Mouse (Mus musculus) heart, embryonic 14.5 days (tissue): Measurements from ENCODE around the gene Creb3l1. TPM values are rescaled to one million over a fixed set of nuclear protein-coding genes. Genes with fewer than 3 reads are reported as not detected.

Experiments
- ATAC-seq: fragments of 200-750 bp; cut with Nextera tagmentation; 2 replicates; pipeline ENCODE4 v1.8.0; 2017; ENCODE audit warnings: low read depth, moderate TSS enrichment; ENCODE audit not compliant: insufficient number of reproducible peaks, insufficient read depth, low FRiP score
- H3K27ac ChIP-seq, 2 experiments: fragments of 200-500 bp in 1 of 2; fragments of 300-500 bp in 1 of 2; sonication (generic) in 1 of 2; replicated peaks in 1 of 2; 2 replicates each; pipeline ENCODE4 v1.5.1; 2012 to 2014; ENCODE audit warnings: low read depth in 2 of 2, low read length in 2 of 2, control low read depth in 1 of 2, mild to moderate bottlenecking in 1 of 2, mixed read lengths in 1 of 2; ENCODE audit not compliant: control insufficient read depth in 1 of 2, insufficient read depth in 1 of 2
- H3K27me3 ChIP-seq: fragments of 300-500 bp; sonication (generic); 2 replicates; pipeline ENCODE4 v1.6.1; 2014; ENCODE audit warnings: mild to moderate bottlenecking, low read length, control low read depth; ENCODE audit not compliant: control insufficient read depth, insufficient read depth
- H3K36me3 ChIP-seq: fragments of 300-500 bp; sonication (generic); 2 replicates; pipeline ENCODE4 v1.6.1; 2014; ENCODE audit warnings: mild to moderate bottlenecking, control low read depth, low read length, mixed read lengths; ENCODE audit not compliant: control insufficient read depth, insufficient read depth
- H3K4me1 ChIP-seq, 2 experiments: fragments of 200-500 bp in 1 of 2; fragments of 300-500 bp in 1 of 2; sonication (generic) in 1 of 2; 2 replicates each; pipeline ENCODE4 v1.6.1; 2012 to 2014; ENCODE audit warnings: low read length in 2 of 2, control low read depth in 1 of 2, mixed read lengths in 1 of 2; ENCODE audit not compliant: control insufficient read depth in 2 of 2, insufficient read depth in 2 of 2
- H3K4me2 ChIP-seq: fragments of 300-500 bp; sonication (generic); 2 replicates; pipeline ENCODE4 v1.6.1; 2014; ENCODE audit warnings: mild to moderate bottlenecking, low read length
- H3K4me3 ChIP-seq, 2 experiments: fragments of 200-500 bp in 1 of 2; fragments of 300-500 bp in 1 of 2; sonication (generic) in 1 of 2; 2 replicates each; pipeline ENCODE4 v1.5.1; 2012 to 2014; ENCODE audit warnings: low read length in 2 of 2, mild to moderate bottlenecking in 2 of 2, control low read depth in 1 of 2, low read depth in 1 of 2, moderate library complexity in 1 of 2; ENCODE audit not compliant: control insufficient read depth in 1 of 2, insufficient read depth in 1 of 2
- H3K9ac ChIP-seq: fragments of 300-500 bp; sonication (generic); 2 replicates; pipeline ENCODE4 v1.6.1; 2014; ENCODE audit warnings: mild to moderate bottlenecking, low read length
- H3K9me3 ChIP-seq: fragments of 300-500 bp; sonication (generic); 2 replicates; pipeline ENCODE4 v1.6.1; 2016; ENCODE audit warnings: low read length, control low read depth; ENCODE audit not compliant: control insufficient read depth
- WGBS: fragments of 180-500 bp; shearing (Covaris S2); extraction: QIAGEN DNeasy Blood & Tissue Kit; methylation state at CpG from one replicate; pipeline ENCODE4 v1.1.7; 2014; 5-methylcytosine and 5-hydroxymethylcytosine counted together
- microRNA-seq: library from miRNA; unstranded; fragments of <30 nt; microRNA quantifications from one replicate; pipeline ENCODE4, GENCODE M21; 2016
- polyA plus RNA-seq: library from polyadenylated mRNA; unstranded; fragments of >200 nt; fragmentation: Nextera tagmentation; extraction: Ambion mirVana; gene quantifications from 2 replicates; pipeline ENCODE4 v1.2.1, GENCODE M21; 2014

The Creb3l1 gene
- polyA plus RNA-seq, 1 experiment from 2014 or later, result 10.2 TPM

DNA sequence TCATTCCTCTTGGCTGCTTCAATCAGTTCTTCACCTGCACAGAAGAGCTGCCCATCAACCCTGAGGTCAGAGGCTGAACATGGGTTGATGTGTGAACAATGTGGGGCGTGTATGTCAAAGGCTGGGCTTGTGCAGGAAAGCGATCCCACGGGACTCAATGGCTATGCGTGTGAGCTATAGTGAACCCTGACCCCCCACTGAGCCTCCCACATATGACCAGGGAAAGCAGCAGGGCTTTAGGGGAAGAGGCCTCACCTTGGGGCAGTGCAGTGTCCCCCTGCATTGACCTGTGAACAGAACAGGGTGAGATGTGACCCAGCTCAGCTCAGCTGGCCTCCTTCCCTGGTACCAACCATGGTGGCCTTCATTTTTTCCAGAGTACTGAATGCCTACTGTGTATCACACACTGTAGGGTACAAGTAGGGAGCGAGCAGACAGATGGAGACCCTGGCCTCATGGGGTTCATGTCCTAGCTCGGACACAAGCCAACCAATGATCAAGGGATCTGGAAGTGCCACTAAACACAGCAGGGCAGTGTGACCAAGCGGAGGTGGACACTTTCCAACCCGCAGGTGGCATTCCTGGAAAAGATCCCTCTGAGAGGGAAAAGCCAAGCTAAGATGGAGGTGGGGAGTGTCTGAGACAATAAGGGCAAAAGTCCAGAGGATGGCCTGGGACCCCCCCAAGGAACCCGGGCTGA lies 89.3 kb downstream of the Creb3l1 start:
- WGBS, result 77% methylated on average over 9 of the region's 9 CpGs
- H3K27me3 ChIP-seq, result no peaks in the 10 kb centered on the region

GRCm38 (mm10) chr2:91934016-91934415 lies 90.3 kb downstream of the Creb3l1 start:
- H3K9me3 ChIP-seq, result no peaks in the 10 kb centered on the region
- H3K27ac ChIP-seq, result no peak overlapping the region
- H3K27me3 ChIP-seq, result no peaks in the 10 kb centered on the region
- H3K4me3 ChIP-seq, result no peak overlapping the region
- H3K4me2 ChIP-seq, result no peak overlapping the region
- H3K4me1 ChIP-seq, result peaks cover 25 to 42% of the 10 kb centered on the region in 2 experiments
- H3K36me3 ChIP-seq, result peaks cover 64% of the 10 kb centered on the region
- no peak overlapping the region for H3K9ac ChIP-seq
- WGBS, result 17% methylated on average over 8 of the region's 8 CpGs
- no peak for ATAC-seq

More for the DNA sequence above, 89.3 kb downstream of the Creb3l1 start:
- Histone ChIP-seq H3K4me3 (no peak overlapping the region), H3K36me3 (peaks cover 73% of the 10 kb centered on the region), H3K9me3 (no peaks in the 10 kb centered on the region), H3K4me1 (peaks cover 22 to 40% of the 10 kb centered on the region in 2 experiments), H3K9ac (no peak overlapping the region), H3K4me2 (no peak overlapping the region), H3K27ac (no peak overlapping the region)
- no peak for ATAC-seq

DNA sequence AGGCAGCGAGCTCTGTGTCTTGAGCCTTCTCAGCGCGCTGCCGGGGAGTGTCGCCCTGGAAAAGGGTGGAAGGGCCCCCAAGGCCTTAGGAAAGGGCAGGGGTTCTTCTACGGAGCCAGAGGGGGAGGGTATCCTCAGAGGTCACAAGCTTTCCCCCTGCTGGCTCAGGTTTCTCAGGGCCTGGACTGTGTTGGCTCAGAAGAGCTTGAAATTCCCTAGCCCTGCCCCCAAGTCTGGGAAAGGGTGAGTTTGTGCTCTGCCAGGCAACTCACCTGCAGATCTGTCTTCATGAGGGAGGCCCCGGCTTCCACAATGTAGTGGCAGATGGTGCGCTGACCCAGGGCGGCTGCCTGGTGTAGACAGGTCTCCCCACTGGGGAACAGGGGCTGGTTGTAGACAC lies 90.8 kb downstream of the Creb3l1 start:
- no peak overlapping the region for H3K4me2 ChIP-seq
- 50% methylated on average over 9 of the region's 9 CpGs for WGBS
- no peak overlapping the region for H3K9ac ChIP-seq
- ATAC-seq, result no peak
- H3K4me3 ChIP-seq, result no peak overlapping the region
- no peaks in the 10 kb centered on the region for H3K9me3 ChIP-seq
- H3K36me3 ChIP-seq, result peaks cover 58% of the 10 kb centered on the region
- peaks cover 25 to 42% of the 10 kb centered on the region in 2 experiments for H3K4me1 ChIP-seq
- H3K27me3 ChIP-seq, result no peaks in the 10 kb centered on the region
- H3K27ac ChIP-seq, result peak overlapping the region in 1 of 2 experiments; percentile 84; a peak in 1 of 4 replicates

DNA sequence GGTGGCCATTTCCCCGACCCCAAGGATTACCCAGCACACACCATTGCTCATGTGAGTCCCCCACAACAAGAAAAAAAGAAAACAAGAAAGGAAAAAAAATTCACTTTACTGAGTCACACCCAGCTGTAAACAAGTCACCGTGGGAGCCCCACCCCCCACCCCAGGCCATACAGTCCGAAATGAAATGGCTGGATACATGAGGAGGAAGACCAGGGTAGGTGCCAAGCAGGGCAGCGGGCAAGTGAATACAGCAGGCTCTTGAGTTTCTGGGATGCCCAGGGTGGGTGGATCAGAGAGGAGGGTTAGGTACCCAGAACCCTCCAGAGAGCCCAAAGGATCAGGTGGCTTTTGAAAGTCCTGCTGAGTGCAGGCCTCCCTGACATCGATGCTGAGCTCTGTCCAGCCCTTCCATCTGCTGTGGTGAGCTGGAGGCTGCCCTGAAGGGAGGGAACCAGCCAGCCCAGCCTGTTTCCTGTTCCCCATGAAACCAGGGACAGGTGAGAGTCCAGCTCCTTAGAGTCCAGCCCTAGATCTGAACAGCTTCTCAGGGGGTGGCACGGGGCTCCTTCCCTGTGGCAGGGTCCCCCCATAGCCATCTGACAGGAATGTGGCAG lies 91.5 kb downstream of the Creb3l1 start:
- Histone ChIP-seq H3K9ac (peak overlapping the region; percentile 36; the same call in 1 of the 2 replicates), H3K36me3 (peaks cover 52% of the 10 kb centered on the region), H3K4me2 (peak overlapping the region; percentile 89), H3K27ac (peak overlapping the region in 1 of 2 experiments; percentile 84; a peak in 1 of 4 replicates), H3K9me3 (no peaks in the 10 kb centered on the region), H3K27me3 (no peaks in the 10 kb centered on the region), H3K4me3 (peak overlapping the region in 1 of 2 experiments; percentile 64; a peak in 1 of 4 replicates), H3K4me1 (peaks cover 25 to 42% of the 10 kb centered on the region in 2 experiments)
- WGBS, result 16% methylated on average over 6 of the region's 6 CpGs
- ATAC-seq, result no peak

Small RNAs within 50 kb of the gene (microRNA-seq; reads per million reads assigned to microRNA genes)
- gene Mir6999, result not detected

Other genes with a start within 250 kb of the Creb3l1 start
- gene Chrm4, start 97.3 kb downstream of the Creb3l1 start, polyA plus RNA-seq, result not detected in 2 replicates
- 352 and 435 TPM in 2 replicates for gene Mdk, start 92.2 kb downstream of the Creb3l1 start, polyA plus RNA-seq
- gene Gm9821, start 78.8 kb downstream of the Creb3l1 start, polyA plus RNA-seq, result 2.8 and 3.5 TPM in 2 replicates
- 47.8 and 48.2 TPM in 2 replicates for gene Dgkz, start 48.6 kb downstream of the Creb3l1 start, polyA plus RNA-seq
- 17.7 and 20.2 TPM in 2 replicates for gene Phf21a, start 68.6 kb upstream of the Creb3l1 start, polyA plus RNA-seq